Comparison of ENCODE assay signal across 8 mouse cellular contexts in genomic region chr11:118507904-118508303, GRCm38 (mm10). TPM values are rescaled to one million over a fixed set of nuclear protein-coding genes. Genes with fewer than 3 reads are reported as not detected.
DNase-seq lines count a peak whose midpoint lies in the region; ATAC-seq and TF ChIP-seq lines count a peak whose summit lies in the region.

No protein-coding gene starts in this region.

- TF ChIP-seq CTCF in heart, adult 2 months (IDR thresholded peaks at IDR 0.05) = peak; percentile 100; the same call in 1 of the 2 replicates

- peak; percentile 18; the same call in 1 of the 2 replicates for ATAC-seq in forebrain, embryonic 16.5 days

- no peak for TF ChIP-seq POLR2A in heart, adult 2 months (IDR thresholded peaks at IDR 0.05; ENCODE audit: insufficient read depth, low read depth, low read length)

- no peaks in the 10 kb centered on the region for H3K9me3 ChIP-seq in heart, embryonic 10.5 days
- no peaks in the 10 kb centered on the region for H3K9me3 ChIP-seq in forebrain, embryonic 16.5 days (ENCODE audit: control insufficient read depth, low read length)

- intact Hi-C loops in heart, adult 2 months (cut with DNase I) = loop anchor here (2.0 kb wide), 1 partner anchor 235 kb away; no protein-coding TSS in a partner anchor
- intact Hi-C loops in left cerebral cortex, postnatal 36 days (cut with DNase I) = loop anchor here (5.0 kb wide), 1 partner anchor 234 kb away; no protein-coding TSS in a partner anchor

- H3K4me2 ChIP-seq in forebrain, embryonic 16.5 days (ENCODE audit: low read length) = no peak overlapping the region

- H3K9ac ChIP-seq in heart, adult 2 months (ENCODE audit: low read depth, low read length) = no peak overlapping the region
- H3K9ac ChIP-seq in forebrain, embryonic 16.5 days (replicated peaks; ENCODE audit: low read depth, low read length) = no peak overlapping the region

- no peaks in the 10 kb centered on the region; the same call in 1 of the 2 replicates for H3K27me3 ChIP-seq in heart, adult 2 months (ENCODE audit: control insufficient read depth, insufficient read depth, low read length)
- peaks cover 93% of the 10 kb centered on the region for H3K27me3 ChIP-seq in heart, embryonic 10.5 days (ENCODE audit: insufficient read depth, poor library complexity, severe bottlenecking)
- H3K27me3 ChIP-seq in forebrain, embryonic 16.5 days (replicated peaks; ENCODE audit: control insufficient read depth, insufficient read depth, low read length) = no peaks in the 10 kb centered on the region

- peak; percentile 72 for TF ChIP-seq EP300 in heart, adult 2 months (IDR thresholded peaks at IDR 0.05; ENCODE audit: insufficient read depth, low read depth, low read length)

- no peak overlapping the region for H3K27ac ChIP-seq in heart, adult 2 months
- no peak overlapping the region for H3K27ac ChIP-seq in heart, embryonic 10.5 days
- H3K27ac ChIP-seq in forebrain, embryonic 16.5 days (ENCODE audit: low read length) = no peak overlapping the region

- no peaks in the 10 kb centered on the region for H3K36me3 ChIP-seq in heart, adult 2 months (ENCODE audit: control insufficient read depth, insufficient read depth, low read length)
- no peaks in the 10 kb centered on the region for H3K36me3 ChIP-seq in heart, embryonic 10.5 days
- H3K36me3 ChIP-seq in forebrain, embryonic 16.5 days (ENCODE audit: control insufficient read depth, insufficient read depth) = no peaks in the 10 kb centered on the region

- H3K79me2 ChIP-seq in heart, adult 2 months (replicated peaks; ENCODE audit: control insufficient read depth, insufficient read depth, low read length) = no peaks in the 10 kb centered on the region

- no peak overlapping the region for H3K4me3 ChIP-seq in heart, adult 2 months
- H3K4me3 ChIP-seq in heart, embryonic 10.5 days = no peak overlapping the region
- H3K4me3 ChIP-seq in forebrain, embryonic 16.5 days (replicated peaks; ENCODE audit: low read length) = no peak overlapping the region

- WGBS in heart, adult 2 months = 26% methylated on average over 5 of the region's 5 CpGs
- WGBS in heart, embryonic 10.5 days = 35% methylated on average over 5 of the region's 5 CpGs
- WGBS in forebrain, embryonic 16.5 days = 36% methylated on average over 5 of the region's 5 CpGs

- H3K4me1 ChIP-seq in heart, adult 2 months (ENCODE audit: control insufficient read depth, insufficient read depth, low read length) = no peaks in the 10 kb centered on the region
- peaks cover 20% of the 10 kb centered on the region for H3K4me1 ChIP-seq in heart, embryonic 10.5 days
- peaks cover 15% of the 10 kb centered on the region for H3K4me1 ChIP-seq in forebrain, embryonic 16.5 days (replicated peaks; ENCODE audit: control insufficient read depth, insufficient read depth, low read length)

- peak; percentile 63 to 81 for DNase-seq in heart, adult 2 months
- no peak for DNase-seq in heart, embryonic 10.5 days (ENCODE audit: low spot score)
- DNase-seq in c-Kit-positive CD71-positive TER-119-negative erythroid progenitor cells, embryonic 14.5 days (ENCODE audit: low read depth) = peak; percentile 35
- DNase-seq in induced T-regulatory cell, adult 2 months (ENCODE audit: low read depth) = peak; percentile 71
- peak; percentile 72 to 78 for DNase-seq in left cerebral cortex, postnatal 36 days (ENCODE audit: low spot score in 2 of 2)
- DNase-seq in naive thymus-derived CD4-positive, alpha-beta T cell, adult 2 months (ENCODE audit: low read depth) = peak; percentile 75
- peak; percentile 84 for DNase-seq in testis, postnatal 10 days (ENCODE audit: low spot score)

RNA-seq across cellular contexts. Expression of gene Engase, which starts 31.3 kb away (rescaled TPM):
- total RNA-seq in heart, adult 2 months (2021) = 1 to 10 TPM; 4.4 to 5.4 TPM
- polyA plus RNA-seq in heart, adult 2 months (2012; rRNA removed) = 5.2 and 7.3 TPM in 2 replicates
- 5.1 and 7.8 TPM in 2 replicates for polyA plus RNA-seq in heart, embryonic 10.5 days (2016; fragmentation: Nextera tagmentation; extraction: Ambion mirVana)
- polyA plus RNA-seq in forebrain, embryonic 16.5 days (2015; fragmentation: Nextera tagmentation; extraction: Ambion mirVana) = 6.7 and 7.1 TPM in 2 replicates
- total RNA-seq in left cerebral cortex, postnatal 36 days (2021) = 10 to 100 TPM; 10.8 to 11.1 TPM
